Mouse (Mus musculus): ENCODE results near the gene F8. TPM values are rescaled to one million over a fixed set of nuclear protein-coding genes. Genes with fewer than 3 reads are reported as not detected.

F8 gene
- polyA plus RNA-seq (2015; fragmentation: Nextera tagmentation; extraction: Ambion mirVana), result 1.1 and 1.5 TPM in 2 replicates

DNA sequence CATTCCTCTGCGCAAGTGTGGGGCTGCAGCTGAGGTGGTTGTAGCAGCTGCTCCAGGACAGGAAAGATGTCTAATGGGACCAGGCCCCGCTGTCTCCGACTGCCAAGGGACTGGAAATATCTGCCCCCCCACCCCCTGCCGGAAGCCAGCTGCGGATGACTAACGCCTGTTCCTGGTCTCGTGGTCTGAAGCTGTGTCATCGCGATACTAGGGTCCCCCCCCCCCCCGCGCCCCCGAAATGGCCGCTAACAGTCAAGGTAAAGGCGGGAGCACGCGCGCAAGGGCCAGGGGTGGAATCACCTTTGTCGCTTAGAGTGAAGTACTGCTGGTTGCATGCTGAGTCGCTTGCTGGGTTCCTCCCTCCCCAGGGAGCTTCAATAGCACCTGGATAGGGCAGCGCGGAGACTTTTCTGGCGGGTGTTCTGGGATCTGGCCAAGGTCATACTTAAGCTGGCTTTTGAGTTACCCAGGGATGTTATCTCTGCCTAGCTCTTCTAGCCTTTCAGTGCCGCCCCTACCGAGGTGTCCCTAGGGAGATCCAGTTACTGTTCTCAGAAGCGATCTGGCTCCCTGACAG lies at the start of gene F8, which contains the start of gene Fundc2:
F8 (minus strand) TSS at position 421 of the 577 bp plus-strand sequence.
Fundc2 (plus strand) TSS at position 205 of the 577 bp plus-strand sequence.
- Histone ChIP-seq H3K27ac (peak within 1 kb of the TSS; percentile 48; the same call in 1 of the 2 replicates), H3K4me2 (peak within 1 kb of the TSS; percentile 53)
- WGBS, result 16% methylated on average over 24 of the region's 25 CpGs

GRCm38 (mm10) chrX:75415936-75416785 lies 33.7 kb upstream of the F8 start, which contains the start of the genes Cmc4, Mtcp1 and Brcc3:
TSS of gene Cmc4 (minus strand) at chrX:75416584.
TSS of gene Mtcp1 (minus strand) at chrX:75416588.
TSS of gene Brcc3 (plus strand) at chrX:75416628.
- Histone ChIP-seq H3K4me3 (peak within 1 kb of the TSS; percentile 50), H3K9ac (peak within 1 kb of the TSS; percentile 71), H3K27ac (peak within 1 kb of the TSS; percentile 83), H3K4me1 (peaks cover 8% of the 10 kb centered on the region; the same call in 1 of the 2 replicates), H3K36me3 (ENCODE audit: poor library complexity, severe bottlenecking) (no peaks in the 10 kb centered on the region), H3K4me2 (peak within 1 kb of the TSS; percentile 60), H3K9me3 (replicated peaks) (no peaks in the 10 kb centered on the region), H3K27me3 (no peaks in the 10 kb centered on the region)
- WGBS, result 17% methylated on average over 44 of the region's 52 CpGs
- ATAC-seq, result peak; percentile 100

More for the DNA sequence above, at the start of gene F8, which contains the start of gene Fundc2:
- Histone ChIP-seq H3K27me3 (no peaks in the 10 kb centered on the region), H3K9me3 (replicated peaks) (no peaks in the 10 kb centered on the region), H3K36me3 (ENCODE audit: poor library complexity, severe bottlenecking) (no peaks in the 10 kb centered on the region), H3K9ac (peak within 1 kb of the TSS; percentile 69), H3K4me3 (peak within 1 kb of the TSS; percentile 48), H3K4me1 (no peaks in the 10 kb centered on the region)
- peak; percentile 98 for ATAC-seq

- Histone ChIP-seq H3K27ac (no peak overlapping the region), H3K4me1 (peaks cover 2% of the 10 kb centered on the region; the same call in 1 of the 2 replicates), H3K36me3 (ENCODE audit: poor library complexity, severe bottlenecking) (no peaks in the 10 kb centered on the region), H3K4me3 (no peak overlapping the region), H3K27me3 (no peaks in the 10 kb centered on the region), H3K4me2 (no peak overlapping the region), H3K9me3 (replicated peaks) (no peaks in the 10 kb centered on the region), H3K9ac (no peak overlapping the region)
- ATAC-seq, result no peak
- 92% methylated on average over 1 of the region's 1 CpGs for WGBS
Observed at GRCm38 (mm10) chrX:75409711-75410110, 27.3 kb upstream of the F8 start.

DNA sequence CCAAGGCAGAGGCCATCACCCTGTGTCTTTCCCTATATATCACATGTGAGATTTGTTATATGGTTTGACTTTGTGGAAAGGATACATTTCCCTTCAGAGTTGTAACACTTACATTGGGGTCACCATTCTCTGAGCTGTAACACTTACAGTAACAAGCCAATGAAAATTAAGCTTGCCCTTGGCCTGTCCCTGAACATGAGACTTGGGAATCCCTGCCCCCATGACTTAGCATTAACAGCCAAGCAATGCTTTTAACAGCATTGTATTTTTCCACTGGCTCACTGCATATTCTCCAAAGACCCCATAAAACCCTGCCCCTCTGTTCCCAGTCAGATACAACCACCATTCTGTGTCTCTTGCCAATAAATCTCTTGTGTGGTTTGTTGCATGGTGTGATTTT lies 20.9 kb upstream of the F8 start:
- no peaks in the 10 kb centered on the region for H3K9me3 ChIP-seq (replicated peaks)
- ATAC-seq, result no peak

GRCm38 (mm10) chrX:75402668-75403067 lies 20.3 kb upstream of the F8 start:
- Histone ChIP-seq H3K36me3 (ENCODE audit: poor library complexity, severe bottlenecking) (peaks cover 5% of the 10 kb centered on the region; the same call in 1 of the 2 replicates), H3K4me3 (no peak overlapping the region), H3K9me3 (replicated peaks) (no peaks in the 10 kb centered on the region), H3K27me3 (no peaks in the 10 kb centered on the region), H3K9ac (no peak overlapping the region), H3K27ac (no peak overlapping the region), H3K4me1 (no peaks in the 10 kb centered on the region), H3K4me2 (no peak overlapping the region)
- WGBS, result 85% methylated on average over 2 of the region's 2 CpGs
- ATAC-seq, result no peak

More for the DNA sequence above, 20.9 kb upstream of the F8 start:
- Histone ChIP-seq H3K27me3 (no peaks in the 10 kb centered on the region), H3K27ac (no peak overlapping the region), H3K9ac (no peak overlapping the region), H3K4me3 (no peak overlapping the region), H3K4me2 (no peak overlapping the region), H3K36me3 (ENCODE audit: poor library complexity, severe bottlenecking) (peaks cover 5% of the 10 kb centered on the region; the same call in 1 of the 2 replicates), H3K4me1 (no peaks in the 10 kb centered on the region)

DNA sequence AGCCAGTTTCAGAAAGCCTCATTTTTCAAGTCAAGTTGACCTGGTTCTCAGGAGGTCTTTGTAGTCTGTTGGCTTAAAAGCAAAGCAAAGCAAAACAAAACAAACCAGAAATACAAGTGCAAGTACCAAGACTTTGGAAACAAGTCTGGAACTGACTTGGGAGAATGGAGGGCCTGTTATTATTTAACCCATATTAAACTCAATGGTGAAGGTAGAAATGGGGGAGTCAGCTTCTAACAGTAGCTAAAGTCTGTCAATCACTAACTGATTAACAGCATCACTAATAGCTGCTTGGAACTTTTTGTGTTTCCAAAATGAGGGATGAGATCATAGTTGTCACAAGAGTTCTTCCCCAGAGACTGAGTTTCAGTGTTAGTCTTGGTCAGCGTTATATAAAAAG lies 17.1 kb upstream of the F8 start:
- Histone ChIP-seq H3K9me3 (replicated peaks) (no peaks in the 10 kb centered on the region), H3K4me1 (no peaks in the 10 kb centered on the region), H3K27me3 (no peaks in the 10 kb centered on the region), H3K36me3 (ENCODE audit: poor library complexity, severe bottlenecking) (peaks cover 5% of the 10 kb centered on the region), H3K4me3 (no peak overlapping the region), H3K27ac (no peak overlapping the region), H3K9ac (no peak overlapping the region), H3K4me2 (no peak overlapping the region)
- 79% methylated on average over 1 of the region's 1 CpGs for WGBS
- no peak for ATAC-seq

DNA sequence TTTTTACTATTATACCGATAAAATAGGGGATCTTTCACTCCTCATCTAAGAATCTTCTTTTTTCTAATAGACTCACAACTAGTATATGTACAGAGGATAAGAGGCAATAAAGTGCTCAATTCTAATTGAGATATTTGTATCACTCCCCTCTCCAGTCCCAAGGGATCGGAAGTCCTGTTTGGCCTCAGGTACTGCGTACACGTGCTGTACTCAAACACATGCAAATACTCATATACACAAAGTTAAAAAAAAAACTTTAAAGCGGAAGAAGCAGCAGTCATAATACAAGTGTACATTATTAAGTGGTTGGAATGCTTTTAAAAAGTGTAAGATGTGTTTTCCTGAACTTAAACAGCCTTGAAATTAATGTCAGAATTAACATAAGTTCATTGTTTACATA lies 716 bp downstream of the F8 start:
- no peak overlapping the region for H3K9ac ChIP-seq
- no peak overlapping the region for H3K27ac ChIP-seq
- 73% methylated on average over 5 of the region's 5 CpGs for whole genome bisulfite sequencing
- no peaks in the 10 kb centered on the region for H3K27me3 ChIP-seq
- no peaks in the 10 kb centered on the region for H3K9me3 ChIP-seq (replicated peaks)
- H3K4me1 ChIP-seq, result no peaks in the 10 kb centered on the region
- ATAC-seq, result peak; percentile 32; the same call in 1 of the 2 replicates
- peak overlapping the region; percentile 48 for H3K4me3 ChIP-seq
- H3K4me2 ChIP-seq, result peak overlapping the region; percentile 53
- no peaks in the 10 kb centered on the region for H3K36me3 ChIP-seq (ENCODE audit: poor library complexity, severe bottlenecking)

- WGBS, result 83% methylated on average over 1 of the region's 1 CpGs
- no peak overlapping the region for H3K4me2 ChIP-seq
- H3K27ac ChIP-seq, result no peak overlapping the region
- H3K36me3 ChIP-seq (ENCODE audit: poor library complexity, severe bottlenecking), result no peaks in the 10 kb centered on the region
- no peaks in the 10 kb centered on the region for H3K27me3 ChIP-seq
- H3K4me1 ChIP-seq, result no peaks in the 10 kb centered on the region
- no peaks in the 10 kb centered on the region for H3K9me3 ChIP-seq (replicated peaks)
- ATAC-seq, result no peak
- no peak overlapping the region for H3K4me3 ChIP-seq
- H3K9ac ChIP-seq, result no peak overlapping the region
Observed at GRCm38 (mm10) chrX:75381176-75381575, 1.2 kb downstream of the F8 start.

GRCm38 (mm10) chrX:75376815-75377214 lies 5.6 kb downstream of the F8 start:
- no peaks in the 10 kb centered on the region for H3K9me3 ChIP-seq (replicated peaks)
- no peaks in the 10 kb centered on the region for H3K36me3 ChIP-seq (ENCODE audit: poor library complexity, severe bottlenecking)
- no peak overlapping the region for H3K4me2 ChIP-seq
- no peaks in the 10 kb centered on the region for H3K4me1 ChIP-seq
- no peak overlapping the region for H3K9ac ChIP-seq
- ATAC-seq, result no peak
- no peaks in the 10 kb centered on the region for H3K27me3 ChIP-seq
- no peak overlapping the region for H3K27ac ChIP-seq
- H3K4me3 ChIP-seq, result no peak overlapping the region

DNA sequence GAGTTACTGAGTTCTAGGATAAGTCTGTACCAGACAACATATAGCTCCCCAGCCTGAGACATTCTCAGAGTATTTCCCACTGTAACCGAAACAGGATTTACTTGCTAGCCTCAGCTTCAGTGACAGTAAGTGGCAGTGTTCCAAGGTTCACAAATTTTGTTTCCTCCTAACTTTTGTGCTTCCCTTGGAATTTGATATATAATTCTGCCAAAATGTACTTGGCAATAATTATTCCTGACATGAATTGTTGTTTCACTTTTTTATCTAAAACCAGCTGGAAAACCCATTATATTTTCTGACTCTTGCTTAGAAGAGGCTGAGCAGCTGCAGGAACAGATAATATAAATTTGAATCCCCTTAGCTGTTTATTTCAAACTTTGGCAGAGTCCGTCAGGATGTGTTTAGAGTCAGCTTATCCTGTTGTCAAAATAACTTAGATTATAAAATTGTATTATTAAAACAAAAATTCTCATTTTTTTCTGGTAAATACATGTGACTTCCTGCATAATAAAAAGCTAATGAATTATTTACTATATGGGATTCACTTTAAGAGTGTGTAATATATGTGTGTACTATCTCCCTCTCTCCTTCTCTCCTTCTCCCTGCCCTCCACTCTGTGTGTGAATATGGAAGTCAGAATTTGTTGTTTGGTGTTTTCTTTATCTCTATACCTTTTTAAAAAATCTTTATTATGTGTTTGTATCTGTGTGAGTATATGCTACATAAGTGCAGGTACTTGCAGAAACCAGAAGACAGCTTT lies 9.6 kb downstream of the F8 start:
- Histone ChIP-seq H3K9me3 (replicated peaks) (no peaks in the 10 kb centered on the region), H3K4me3 (no peak overlapping the region), H3K36me3 (ENCODE audit: poor library complexity, severe bottlenecking) (no peaks in the 10 kb centered on the region), H3K4me2 (no peak overlapping the region), H3K9ac (no peak overlapping the region), H3K4me1 (no peaks in the 10 kb centered on the region), H3K27me3 (no peaks in the 10 kb centered on the region), H3K27ac (no peak overlapping the region)
- no peak for ATAC-seq
- WGBS, result 89% methylated on average over 2 of the region's 2 CpGs

DNA sequence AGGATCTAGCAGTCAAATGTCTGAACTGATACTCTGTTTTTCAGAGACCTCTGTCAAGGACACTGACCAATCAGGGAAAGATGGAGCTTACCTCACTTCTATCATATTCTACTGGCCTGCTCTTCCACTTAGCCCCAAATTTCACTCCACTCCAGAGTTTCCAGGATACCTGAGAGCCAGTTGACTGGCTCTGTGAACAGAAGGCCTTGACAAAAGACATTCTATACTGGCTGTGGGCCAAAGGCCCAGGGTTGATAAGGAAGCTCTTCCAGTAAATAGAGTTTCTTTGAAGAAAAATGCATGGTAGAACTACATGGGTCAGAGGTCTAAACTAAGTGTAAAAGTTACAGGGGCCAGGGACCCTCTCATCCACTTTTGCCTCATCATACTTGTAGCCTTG lies 12.2 kb downstream of the F8 start:
- Histone ChIP-seq H3K4me1 (no peaks in the 10 kb centered on the region), H3K9me3 (replicated peaks) (no peaks in the 10 kb centered on the region), H3K27ac (no peak overlapping the region), H3K4me3 (no peak overlapping the region), H3K27me3 (no peaks in the 10 kb centered on the region), H3K36me3 (ENCODE audit: poor library complexity, severe bottlenecking) (no peaks in the 10 kb centered on the region), H3K9ac (no peak overlapping the region), H3K4me2 (no peak overlapping the region)
- no peak for ATAC-seq

- Histone ChIP-seq H3K27ac (no peak overlapping the region), H3K4me2 (no peak overlapping the region), H3K27me3 (no peaks in the 10 kb centered on the region), H3K9me3 (replicated peaks) (no peaks in the 10 kb centered on the region), H3K4me1 (no peaks in the 10 kb centered on the region), H3K4me3 (no peak overlapping the region), H3K9ac (no peak overlapping the region), H3K36me3 (ENCODE audit: poor library complexity, severe bottlenecking) (no peaks in the 10 kb centered on the region)
- no peak for ATAC-seq
- 97% methylated on average over 4 of the region's 4 CpGs for WGBS
Observed at GRCm38 (mm10) chrX:75323556-75323955, 58.9 kb downstream of the F8 start.

Data from forebrain, embryonic 13.5 days (tissue).